Mouse (Mus musculus) midbrain, embryonic 12.5 days (tissue): ENCODE measurements around the gene Tgm6. TPM values are rescaled to one million over a fixed set of nuclear protein-coding genes. Genes with fewer than 3 reads are reported as not detected.
A peak's percentile ranks its signal among the peaks of the same experiment; 100 is the strongest.

Experiments
- ATAC-seq: fragments of 200-750 bp; cut with Nextera tagmentation; 2 replicates; pipeline ENCODE4 v1.8.0; 2017; ENCODE audit warnings: low read depth, moderate TSS enrichment, moderate library complexity; ENCODE audit not compliant: low FRiP score
- H3K27ac ChIP-seq: fragments of 300-500 bp; sonication (generic); replicated peaks from 2 replicates; pipeline ENCODE4 v1.5.1; 2016; ENCODE audit warnings: mild to moderate bottlenecking
- H3K27me3 ChIP-seq: fragments of 300-500 bp; sonication (generic); 2 replicates; pipeline ENCODE4 v1.6.1; 2016; ENCODE audit warnings: mild to moderate bottlenecking
- H3K36me3 ChIP-seq: fragments of 300-500 bp; sonication (generic); 2 replicates; pipeline ENCODE4 v1.6.1; 2016
- H3K4me1 ChIP-seq: fragments of 300-500 bp; sonication (generic); 2 replicates; pipeline ENCODE4 v1.6.1; 2016
- H3K4me2 ChIP-seq: fragments of 300-500 bp; sonication (generic); replicated peaks from 2 replicates; pipeline ENCODE4 v1.6.1; 2016; ENCODE audit warnings: mild to moderate bottlenecking, moderate library complexity
- H3K4me3 ChIP-seq: fragments of 300-500 bp; sonication (generic); 2 replicates; pipeline ENCODE4 v1.5.1; 2016; ENCODE audit warnings: mild to moderate bottlenecking
- H3K9ac ChIP-seq: fragments of 300-500 bp; sonication (generic); replicated peaks from 2 replicates; pipeline ENCODE4 v1.6.1; 2016; ENCODE audit warnings: mild to moderate bottlenecking, moderate library complexity
- H3K9me3 ChIP-seq: fragments of 300-500 bp; sonication (generic); 2 replicates; pipeline ENCODE4 v1.6.1; 2016; ENCODE audit warnings: mild to moderate bottlenecking
- WGBS: fragments of 180-500 bp; shearing (Covaris S2); methylation state at CpG from one replicate; pipeline ENCODE4 v1.1.7; 2016; 5-methylcytosine and 5-hydroxymethylcytosine counted together
- polyA plus RNA-seq: library from polyadenylated mRNA; unstranded; fragments of >200 nt; fragmentation: Nextera tagmentation; extraction: Ambion mirVana; gene quantifications from 2 replicates; pipeline ENCODE4 v1.2.1, GENCODE M21; 2016

Gene Tgm6
- polyA plus RNA-seq, 1 experiment from 2014 or later: not detected

GRCm38 (mm10) chr2:130179507-130180019 lies 67.3 kb downstream of the Tgm6 start:
- H3K9me3 ChIP-seq: no peaks in the 10 kb centered on the region
- H3K4me3 ChIP-seq: peak overlapping the region; percentile 100
- H3K27ac ChIP-seq: peak overlapping the region; percentile 66
- H3K9ac ChIP-seq: peak overlapping the region; percentile 69
- ATAC-seq: peak; percentile 84
- H3K36me3 ChIP-seq: peaks cover 25% of the 10 kb centered on the region
- peaks cover 19% of the 10 kb centered on the region for H3K4me1 ChIP-seq
- H3K27me3 ChIP-seq: no peaks in the 10 kb centered on the region
- peak overlapping the region; percentile 80 for H3K4me2 ChIP-seq
- 1% methylated on average over 15 of the region's 15 CpGs for WGBS

GRCm38 (mm10) chr2:130188391-130188790 lies 76.2 kb downstream of the Tgm6 start:
- Histone ChIP-seq H3K9me3 (no peaks in the 10 kb centered on the region; the same call in 1 of the 2 replicates), H3K27ac (no peak overlapping the region), H3K4me3 (no peak overlapping the region), H3K9ac (no peak overlapping the region), H3K4me2 (no peak overlapping the region), H3K36me3 (no peaks in the 10 kb centered on the region), H3K27me3 (no peaks in the 10 kb centered on the region), H3K4me1 (no peaks in the 10 kb centered on the region)
- WGBS: 92% methylated on average over 12 of the region's 12 CpGs
- no peak for ATAC-seq

- Histone ChIP-seq H3K4me1 (no peaks in the 10 kb centered on the region), H3K4me3 (no peak within 1 kb of the TSS), H3K9ac (no peak within 1 kb of the TSS), H3K36me3 (no peaks in the 10 kb centered on the region), H3K9me3 (no peaks in the 10 kb centered on the region), H3K27ac (no peak within 1 kb of the TSS), H3K27me3 (no peaks in the 10 kb centered on the region), H3K4me2 (no peak within 1 kb of the TSS)
- no peak for ATAC-seq
- 92% methylated on average over 16 of the region's 16 CpGs for WGBS
These were observed 82.7 kb downstream of the Tgm6 start, which contains the start of gene Tmc2 for GRCm38 (mm10) chr2:130194894-130195293. TSS of gene Tmc2 (plus strand) at chr2:130195194.

GRCm38 (mm10) chr2:130200961-130201360 lies 88.7 kb downstream of the Tgm6 start:
- no peak overlapping the region for H3K9ac ChIP-seq
- WGBS: 70% methylated on average over 5 of the region's 5 CpGs
- no peak overlapping the region for H3K27ac ChIP-seq
- no peak for ATAC-seq
- no peaks in the 10 kb centered on the region for H3K36me3 ChIP-seq
- no peaks in the 10 kb centered on the region for H3K9me3 ChIP-seq
- no peaks in the 10 kb centered on the region for H3K27me3 ChIP-seq
- H3K4me3 ChIP-seq: no peak overlapping the region
- H3K4me2 ChIP-seq: no peak overlapping the region
- H3K4me1 ChIP-seq: no peaks in the 10 kb centered on the region

Other genes with a start within 250 kb of the Tgm6 start
- gene Tgm3, start 100.1 kb upstream of the Tgm6 start, polyA plus RNA-seq: 0.05 TPM in 1 of 2 replicates, not detected in the other
- gene Snrpb, start 67.0 kb downstream of the Tgm6 start, polyA plus RNA-seq: 547 and 600 TPM in 2 replicates
- not detected in 2 replicates for gene Tmc2, start 82.8 kb downstream of the Tgm6 start, polyA plus RNA-seq
- gene Nop56, start 162.0 kb downstream of the Tgm6 start, polyA plus RNA-seq: 283 and 313 TPM in 2 replicates
- gene Idh3b, start 172.1 kb downstream of the Tgm6 start, polyA plus RNA-seq: 126 and 127 TPM in 2 replicates
- gene Ebf4, start 182.8 kb downstream of the Tgm6 start, polyA plus RNA-seq: 2.1 and 2.7 TPM in 2 replicates